Mouse (Mus musculus): ENCODE results near the gene Cnot1. TPM values are rescaled to one million over a fixed set of nuclear protein-coding genes. Genes with fewer than 3 reads are reported as not detected.
A peak's percentile ranks its signal among the peaks of the same experiment; 100 is the strongest.

Cnot1 gene
- total RNA-seq, 2 experiments from 2014 or later, result 121 to 133 TPM

GRCm38 (mm10) chr8:95751924-95752323 is 55.3 kb downstream of the Cnot1 start:
- no peak for DNase-seq (ENCODE audit: extremely low spot score in 1 of 2, low spot score in 1 of 2)

GRCm38 (mm10) chr8:95748028-95748427 is 59.2 kb downstream of the Cnot1 start:
- no peak for DNase-seq (ENCODE audit: extremely low spot score in 1 of 2, low spot score in 1 of 2)

GRCm38 (mm10) chr8:95741732-95742131 is 65.5 kb downstream of the Cnot1 start:
- DNase-seq (ENCODE audit: extremely low spot score in 1 of 2, low spot score in 1 of 2), result no peak

GRCm38 (mm10) chr8:95738596-95738995 is 68.7 kb downstream of the Cnot1 start:
- no peak for DNase-seq (ENCODE audit: extremely low spot score in 1 of 2, low spot score in 1 of 2)

GRCm38 (mm10) chr8:95727625-95728024 is 79.6 kb downstream of the Cnot1 start:
- DNase-seq (ENCODE audit: extremely low spot score in 1 of 2, low spot score in 1 of 2), result no peak

- no peak for DNase-seq (ENCODE audit: extremely low spot score in 1 of 2, low spot score in 1 of 2)
Observed at GRCm38 (mm10) chr8:95716546-95717335, 90.5 kb downstream of the Cnot1 start.

- DNase-seq (ENCODE audit: extremely low spot score in 1 of 2, low spot score in 1 of 2), result peak; percentile 78 to 81
Observed at GRCm38 (mm10) chr8:95715676-95716531, 91.4 kb downstream of the Cnot1 start, which contains the start of gene Setd6. Setd6 (plus strand) TSS chr8:95715881.

- DNase-seq (ENCODE audit: extremely low spot score in 1 of 2, low spot score in 1 of 2), result no peak
Observed at GRCm38 (mm10) chr8:95714837-95715413, 92.3 kb downstream of the Cnot1 start.

- no peak for DNase-seq (ENCODE audit: extremely low spot score in 1 of 2, low spot score in 1 of 2)
Observed at GRCm38 (mm10) chr8:95714367-95714766, 92.9 kb downstream of the Cnot1 start.

- DNase-seq (ENCODE audit: extremely low spot score in 1 of 2, low spot score in 1 of 2), result peak; percentile 57 to 79
Observed at GRCm38 (mm10) chr8:95713100-95714010, 93.9 kb downstream of the Cnot1 start.

GRCm38 (mm10) chr8:95712395-95712794 is 94.9 kb downstream of the Cnot1 start:
- no peak for DNase-seq (ENCODE audit: extremely low spot score in 1 of 2, low spot score in 1 of 2)

- DNase-seq (ENCODE audit: extremely low spot score in 1 of 2, low spot score in 1 of 2), result no peak
Observed at GRCm38 (mm10) chr8:95711029-95711428, 96.2 kb downstream of the Cnot1 start.

- no peak for DNase-seq (ENCODE audit: extremely low spot score in 1 of 2, low spot score in 1 of 2)
Observed at GRCm38 (mm10) chr8:95709579-95709978, 97.7 kb downstream of the Cnot1 start.

- DNase-seq (ENCODE audit: extremely low spot score in 1 of 2, low spot score in 1 of 2), result no peak
Observed at GRCm38 (mm10) chr8:95704538-95704937, 102.7 kb downstream of the Cnot1 start.

GRCm38 (mm10) chr8:95703461-95704260 is 103.6 kb downstream of the Cnot1 start:
- peak; percentile 78 to 84 for DNase-seq (ENCODE audit: extremely low spot score in 1 of 2, low spot score in 1 of 2)

- peak; percentile 80 to 81 for DNase-seq (ENCODE audit: extremely low spot score in 1 of 2, low spot score in 1 of 2)
Observed at GRCm38 (mm10) chr8:95702480-95703446, 104.5 kb downstream of the Cnot1 start.

GRCm38 (mm10) chr8:95701809-95702208 is 105.5 kb downstream of the Cnot1 start:
- peak in 1 of 2 experiments; percentile 29 for DNase-seq (ENCODE audit: extremely low spot score in 1 of 2, low spot score in 1 of 2)

GRCm38 (mm10) chr8:95700282-95700681 is 107.0 kb downstream of the Cnot1 start:
- peak; percentile 55 to 72 for DNase-seq (ENCODE audit: extremely low spot score in 1 of 2, low spot score in 1 of 2)
